Mouse (Mus musculus) spleen, postnatal 0 days (tissue): ENCODE results near the gene Glra2. TPM values are rescaled to one million over a fixed set of nuclear protein-coding genes. Genes with fewer than 3 reads are reported as not detected.

Experiments
- polyA plus RNA-seq: library from polyadenylated mRNA; unstranded; fragments of >200 nt; fragmentation: Nextera tagmentation; extraction: Ambion mirVana; gene quantifications from 2 replicates; pipeline ENCODE4 v1.2.1, GENCODE M21; 2015

Gene Glra2
- polyA plus RNA-seq, result not detected in 2 replicates

DNA sequence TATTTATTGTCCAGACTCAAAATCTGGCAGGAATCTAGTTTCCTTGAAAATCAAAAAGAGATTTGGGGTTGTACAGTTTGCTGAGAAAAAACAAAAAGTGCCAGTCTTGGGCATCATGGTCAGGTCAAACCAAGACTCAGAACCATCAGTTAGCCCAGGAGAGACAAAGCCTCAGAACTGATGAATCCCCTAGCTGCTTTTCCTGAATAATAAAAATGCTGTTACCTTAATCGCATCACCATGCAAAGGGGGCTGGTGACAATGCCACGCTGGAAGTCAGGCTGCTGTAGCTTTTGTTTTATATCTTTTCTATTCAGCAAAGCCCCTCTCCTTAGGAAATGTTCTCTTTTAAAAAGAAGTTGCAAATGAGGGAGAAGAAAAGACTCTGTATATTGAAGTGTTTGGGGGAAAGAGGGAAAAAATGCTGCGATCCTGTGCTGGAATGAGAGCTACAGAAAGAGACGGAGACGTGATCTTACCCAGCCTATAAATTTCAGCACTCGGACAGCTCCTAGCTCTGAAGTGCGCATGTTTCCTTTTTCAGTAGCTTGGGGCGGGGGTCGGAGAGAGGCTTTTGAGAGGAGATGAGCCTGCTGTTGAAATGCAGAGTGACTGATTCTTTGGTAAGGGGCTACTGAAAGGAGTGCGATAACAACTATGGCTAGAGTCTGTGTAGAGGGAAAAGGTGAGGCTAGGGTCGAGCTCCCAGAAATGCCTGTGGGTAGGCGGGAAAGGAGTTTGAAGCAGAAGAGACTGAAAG, at the start of gene Glra2:
Gene Glra2, minus strand, starts transcription at position 455 of the 760 bp plus-strand sequence.

